Mouse (Mus musculus) MEL (cell line): ENCODE data around the gene Zfp160. TPM values are rescaled to one million over a fixed set of nuclear protein-coding genes. Genes with fewer than 3 reads are reported as not detected.

Source experiments
- DNase-seq: peaks from one replicate; pipeline ENCODE4 v3.0.0; 2011; ENCODE audit warnings: low read depth, low spot score
- H3K27ac ChIP-seq: 2 replicates; pipeline ENCODE4 v1.5.1; 2012; ENCODE audit warnings: low read depth, mild to moderate bottlenecking, control low read depth, low read length, moderate library complexity; ENCODE audit not compliant: control insufficient read depth
- H3K27me3 ChIP-seq, 2 experiments: fragments of 150-350 bp in 1 of 2; sonication (generic) in 1 of 2; 2 replicates each; pipeline ENCODE4 v1.6.1; 2012; ENCODE audit warnings: low read length in 2 of 2, mild to moderate bottlenecking in 2 of 2, improper control_type of control experiment in 1 of 2, moderate library complexity in 1 of 2; ENCODE audit not compliant: insufficient read depth in 2 of 2, control insufficient read depth in 1 of 2
- H3K36me3 ChIP-seq, 2 experiments: 2 replicates each; pipeline ENCODE4 v1.6.1; 2012 to 2014; ENCODE audit warnings: low read length in 2 of 2, improper control_type of control experiment in 1 of 2, inconsistent platforms in 1 of 2, mild to moderate bottlenecking in 1 of 2; ENCODE audit not compliant: insufficient read depth in 2 of 2, control insufficient read depth in 1 of 2
- H3K4me1 ChIP-seq, 2 experiments: fragments of 150-350 bp in 1 of 2; sonication (generic) in 1 of 2; 2 replicates each; pipeline ENCODE4 v1.6.1; 2012; ENCODE audit warnings: low read length in 2 of 2, improper control_type of control experiment in 1 of 2, mild to moderate bottlenecking in 1 of 2; ENCODE audit not compliant: insufficient read depth in 2 of 2, control insufficient read depth in 1 of 2
- H3K4me3 ChIP-seq, 2 experiments: fragments of 150-350 bp in 1 of 2; sonication (generic) in 1 of 2; 2 replicates each; pipeline ENCODE4 v1.5.1; 2012; ENCODE audit warnings: low read depth in 2 of 2, low read length in 2 of 2, mild to moderate bottlenecking in 2 of 2, moderate library complexity in 2 of 2, control low read depth in 1 of 2, improper control_type of control experiment in 1 of 2; ENCODE audit not compliant: control insufficient read depth in 1 of 2, insufficient read depth in 1 of 2
- H3K79me2 ChIP-seq: 2 replicates; pipeline ENCODE4 v1.6.1; 2012; ENCODE audit warnings: mild to moderate bottlenecking, low read length, moderate library complexity; ENCODE audit not compliant: control insufficient read depth, poor library complexity, insufficient read depth
- H3K9ac ChIP-seq: 2 replicates; pipeline ENCODE4 v1.6.1; 2012; ENCODE audit warnings: low read depth, mild to moderate bottlenecking, control low read depth, low read length, moderate library complexity; ENCODE audit not compliant: control insufficient read depth, poor library complexity, severe bottlenecking
- H3K9me3 ChIP-seq: fragments of 150-350 bp; sonication (generic); replicated peaks from 2 replicates; pipeline ENCODE4 v1.6.1; 2012; ENCODE audit warnings: mild to moderate bottlenecking, low read length, improper control_type of control experiment, moderate library complexity; ENCODE audit not compliant: insufficient read depth
- BHLHE40 ChIP-seq: IDR thresholded peaks from 2 replicates; pipeline ENCODE4 v1.6.1; 2012; ENCODE audit warnings: low read depth, mild to moderate bottlenecking, inconsistent platforms, low read length, improper control_type of control experiment, borderline replicate concordance
- CHD2 ChIP-seq: IDR thresholded peaks from 2 replicates; pipeline ENCODE4 v1.6.1; 2011; ENCODE audit warnings: low read length, improper control_type of control experiment
- E2F4 ChIP-seq: IDR thresholded peaks from 2 replicates; pipeline ENCODE4 v1.6.1; 2011; ENCODE audit warnings: low read depth, low read length, improper control_type of control experiment, borderline replicate concordance
- EP300 ChIP-seq, 2 experiments: IDR thresholded peaks; 2 replicates each; pipeline ENCODE4 v1.6.1; 2011; ENCODE audit warnings: improper control_type of control experiment in 2 of 2, low read length in 2 of 2, low read depth in 1 of 2, mild to moderate bottlenecking in 1 of 2
- ETS1 ChIP-seq: IDR thresholded peaks from 2 replicates; pipeline ENCODE4 v1.6.1; 2012; ENCODE audit warnings: low read depth, mild to moderate bottlenecking, inconsistent platforms, low read length, improper control_type of control experiment, moderate library complexity
- GABPA ChIP-seq: IDR thresholded peaks from 2 replicates; pipeline ENCODE4 v1.6.1; 2012; ENCODE audit warnings: low read depth, mild to moderate bottlenecking, inconsistent platforms, low read length, improper control_type of control experiment, moderate library complexity
- GATA1 ChIP-seq: IDR thresholded peaks from 2 replicates; pipeline ENCODE4 v1.6.1; 2011; ENCODE audit warnings: low read depth, low read length, improper control_type of control experiment
- HCFC1 ChIP-seq: IDR thresholded peaks from 2 replicates; pipeline ENCODE4 v1.6.1; 2012; ENCODE audit warnings: low read depth, mild to moderate bottlenecking, inconsistent platforms, low read length, improper control_type of control experiment, moderate library complexity
- KAT2A ChIP-seq: conservative IDR thresholded peaks from 2 replicates; pipeline ENCODE4 v1.6.1; 2012; ENCODE audit warnings: low read depth, low read length, improper control_type of control experiment, inconsistent platforms
- MAX ChIP-seq: IDR thresholded peaks from 2 replicates; pipeline ENCODE4 v1.6.1; 2011; ENCODE audit warnings: low read length, improper control_type of control experiment
- MAZ ChIP-seq: IDR thresholded peaks from 2 replicates; pipeline ENCODE4 v1.6.1; 2012; ENCODE audit warnings: low read depth, mild to moderate bottlenecking, inconsistent platforms, low read length, improper control_type of control experiment
- MEF2A ChIP-seq: IDR thresholded peaks from 2 replicates; pipeline ENCODE4 v1.6.1; 2014; ENCODE audit warnings: low read depth, mild to moderate bottlenecking, inconsistent platforms, low read length, improper control_type of control experiment; ENCODE audit not compliant: poor library complexity, insufficient replicate concordance, severe bottlenecking; ENCODE audit errors: extremely low read depth
- MYB ChIP-seq: IDR thresholded peaks from 2 replicates; pipeline ENCODE4 v1.6.1; 2011; ENCODE audit warnings: mild to moderate bottlenecking, low read depth, low read length, improper control_type of control experiment
- NELFE ChIP-seq: IDR thresholded peaks from 2 replicates; pipeline ENCODE4 v1.6.1; 2011; ENCODE audit warnings: low read depth, low read length, improper control_type of control experiment
- NRF1 ChIP-seq: IDR thresholded peaks from 2 replicates; pipeline ENCODE4 v1.6.1; 2014; ENCODE audit warnings: low read depth, mild to moderate bottlenecking, inconsistent platforms, low read length, improper control_type of control experiment, moderate library complexity; ENCODE audit not compliant: poor library complexity, insufficient read depth, severe bottlenecking
- POLR2A ChIP-seq, 2 experiments: IDR thresholded peaks; 2 replicates each; pipeline ENCODE4 v1.6.1; 2011 to 2012; ENCODE audit warnings: low read length in 2 of 2, mild to moderate bottlenecking in 2 of 2, control low read depth in 1 of 2, improper control_type of control experiment in 1 of 2, low read depth in 1 of 2, moderate library complexity in 1 of 2; ENCODE audit not compliant: control insufficient read depth in 1 of 2, insufficient read depth in 1 of 2, poor library complexity in 1 of 2
- POLR2AphosphoS5 ChIP-seq: IDR thresholded peaks from 2 replicates; pipeline ENCODE4 v1.6.1; 2012; ENCODE audit warnings: low read depth, borderline replicate concordance, mild to moderate bottlenecking, inconsistent platforms, low read length, moderate library complexity, mixed read lengths
- RAD21 ChIP-seq: IDR thresholded peaks from 2 replicates; pipeline ENCODE4 v1.6.1; 2011; ENCODE audit warnings: mild to moderate bottlenecking, low read depth, low read length, improper control_type of control experiment
- RCOR1 ChIP-seq: IDR thresholded peaks from 2 replicates; pipeline ENCODE4 v1.6.1; 2012; ENCODE audit warnings: low read depth, mild to moderate bottlenecking, inconsistent platforms, low read length, improper control_type of control experiment
- SIN3A ChIP-seq: IDR thresholded peaks from 2 replicates; pipeline ENCODE4 v1.6.1; 2012; ENCODE audit warnings: low read length, improper control_type of control experiment, inconsistent platforms
- SMC3 ChIP-seq: IDR thresholded peaks from 2 replicates; pipeline ENCODE4 v1.6.1; 2011; ENCODE audit warnings: low read depth, low read length, improper control_type of control experiment
- TAL1 ChIP-seq: IDR thresholded peaks from 2 replicates; pipeline ENCODE4 v1.6.1; 2012; ENCODE audit warnings: mild to moderate bottlenecking, inconsistent platforms, low read length, moderate library complexity, mixed read lengths
- USF1 ChIP-seq: IDR thresholded peaks from 2 replicates; pipeline ENCODE4 v1.6.1; 2014; ENCODE audit warnings: low read depth, mild to moderate bottlenecking, inconsistent platforms, low read length, improper control_type of control experiment, moderate library complexity
- USF2 ChIP-seq, 2 experiments: IDR thresholded peaks; 2 replicates each; pipeline ENCODE4 v1.6.1; 2011 to 2012; ENCODE audit warnings: improper control_type of control experiment in 2 of 2, low read length in 2 of 2, borderline replicate concordance in 1 of 2, inconsistent platforms in 1 of 2, low read depth in 1 of 2, mild to moderate bottlenecking in 1 of 2; ENCODE audit not compliant: insufficient read depth in 1 of 2
- ZC3H11A ChIP-seq: IDR thresholded peaks from 2 replicates; pipeline ENCODE4 v1.6.1; 2012; ENCODE audit warnings: low read depth, mild to moderate bottlenecking, inconsistent platforms, low read length, improper control_type of control experiment
- ZMIZ1 ChIP-seq: IDR thresholded peaks from 2 replicates; pipeline ENCODE4 v1.6.1; 2012; ENCODE audit warnings: low read depth, mild to moderate bottlenecking, inconsistent platforms, low read length, improper control_type of control experiment, moderate library complexity
- polyA plus RNA-seq, 2 experiments: library from polyadenylated mRNA; stranded (reverse) in 1 of 2; unstranded in 1 of 2; fragments of >175 nt in 1 of 2; fragments of >200 nt in 1 of 2; gene quantifications; 2 replicates each; pipeline versions ENCODE4 v1.2.1 to v1.2.4; 2012; ENCODE audit warnings: low replicate concordance in 2 of 2, low read depth in 1 of 2; ENCODE audit not compliant: insufficient read length in 2 of 2, insufficient read depth in 1 of 2, missing spikeins in 1 of 2
- total RNA-seq: library from RNA; depleted of rRNA; stranded (reverse); fragments of 300-350 nt; gene quantifications from 2 replicates; pipeline ENCODE4 v1.2.3, GENCODE M21; 2012

The Zfp160 gene
- total and polyA plus RNA-seq, 3 experiments: 7.7 to 11.6 TPM; not detected in 1

DNA sequence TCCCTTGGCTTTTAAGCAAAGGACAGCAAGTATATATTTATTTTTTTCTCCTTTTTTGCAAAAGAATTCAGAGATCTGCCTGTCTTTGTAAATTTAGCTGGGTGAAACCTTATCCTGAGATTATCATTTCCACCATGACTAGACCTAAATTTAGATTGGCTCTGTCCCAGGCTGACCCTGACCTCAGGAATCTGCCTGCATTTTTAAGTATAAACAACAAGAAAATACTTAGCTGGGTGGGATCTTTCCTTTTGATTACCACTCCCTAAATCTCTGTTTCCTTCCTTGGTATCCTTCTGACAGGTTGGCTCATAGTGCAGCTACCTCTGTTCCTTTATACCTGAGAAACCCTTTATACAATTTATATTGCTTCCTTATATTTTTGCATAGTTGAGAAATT is 42.0 kb upstream of the Zfp160 start:
- TF ChIP-seq EP300 (IDR thresholded peaks at IDR 0.05; ENCODE audit: low read depth in 1 of 2, low read length in 2 of 2) (no peak), ZC3H11A (no peak), MYB (no peak), RAD21 (no peak), ETS1 (no peak), SIN3A (no peak), E2F4 (no peak), CHD2 (no peak), MEF2A (no peak), POLR2AphosphoS5 (no peak), MAX (no peak), ZMIZ1 (no peak), BHLHE40 (no peak), HCFC1 (no peak), MAZ (no peak), POLR2A (IDR thresholded peaks at IDR 0.05; ENCODE audit: control insufficient read depth in 1 of 2, insufficient read depth in 1 of 2, low read depth in 1 of 2, low read length in 2 of 2, poor library complexity in 1 of 2) (no peak), SMC3 (no peak)
- DNase-seq: no peak
- no peak overlapping the region for H3K4me3 ChIP-seq
- no peaks in the 10 kb centered on the region for H3K79me2 ChIP-seq
- H3K27ac ChIP-seq: no peak overlapping the region
- no peaks in the 10 kb centered on the region; a peak in 2 of 4 replicates for H3K36me3 ChIP-seq
- no peaks in the 10 kb centered on the region for H3K4me1 ChIP-seq
- H3K9me3 ChIP-seq: no peaks in the 10 kb centered on the region
- H3K9ac ChIP-seq: no peak overlapping the region
- no peaks in the 10 kb centered on the region for H3K27me3 ChIP-seq

- DNase-seq: no peak
- no peak for TF ChIP-seq MAZ
- TF ChIP-seq ZC3H11A: no peak
- TF ChIP-seq ETS1: no peak
- TF ChIP-seq GABPA: no peak
- no peak for TF ChIP-seq USF1
- TF ChIP-seq RCOR1: no peak
- no peak for TF ChIP-seq MAX
- TF ChIP-seq KAT2A: no peak
- TF ChIP-seq USF2 (IDR thresholded peaks at IDR 0.05; ENCODE audit: borderline replicate concordance in 1 of 2, insufficient read depth in 1 of 2, low read depth in 1 of 2, low read length in 2 of 2): no peak
- TF ChIP-seq MYB: no peak
- TF ChIP-seq GATA1: no peak
- TF ChIP-seq NRF1: no peak
- TF ChIP-seq CHD2: no peak
- TF ChIP-seq MEF2A: no peak
- TF ChIP-seq TAL1: no peak
- no peak for TF ChIP-seq NELFE
- TF ChIP-seq SIN3A: no peak
- TF ChIP-seq BHLHE40: no peak
- no peak for TF ChIP-seq SMC3
- TF ChIP-seq POLR2AphosphoS5: no peak
Observed at GRCm38 (mm10) chr17:20993716-20994115, 15.0 kb upstream of the Zfp160 start.

More at GRCm38 (mm10) chr17:20993716-20994115, 15.0 kb upstream of the Zfp160 start:
- H3K36me3 ChIP-seq: no peaks in the 10 kb centered on the region
- H3K9ac ChIP-seq: no peak overlapping the region
- H3K4me1 ChIP-seq: no peaks in the 10 kb centered on the region
- no peaks in the 10 kb centered on the region for H3K27me3 ChIP-seq
- no peaks in the 10 kb centered on the region for H3K79me2 ChIP-seq
- no peaks in the 10 kb centered on the region for H3K9me3 ChIP-seq
- H3K4me3 ChIP-seq: no peak overlapping the region
- no peak overlapping the region for H3K27ac ChIP-seq
